Mouse (Mus musculus): ENCODE data around the gene Krtap5-3. TPM values are rescaled to one million over a fixed set of nuclear protein-coding genes. Genes with fewer than 3 reads are reported as not detected.
"Not testable (repeated sequence)": the region's sequence is repeated elsewhere in the genome, so short reads cannot be mapped to it uniquely, and the experiment has no call there.

Gene Krtap5-3
- not detected for total RNA-seq (2022)

GRCm38 (mm10) chr7:142201064-142201463 is at the start of gene Krtap5-3:
Gene Krtap5-3 (plus strand): TSS chr7:142201364.
- no peak for DNase-seq (ENCODE audit: low spot score)

- DNase-seq (ENCODE audit: low spot score), result no peak
These were observed 49.0 kb upstream of the Krtap5-3 start for GRCm38 (mm10) chr7:142152191-142152590.

- DNase-seq (ENCODE audit: low spot score), result no peak
These were observed 45.9 kb upstream of the Krtap5-3 start for GRCm38 (mm10) chr7:142155308-142155707.

- not testable (repeated sequence) for DNase-seq (ENCODE audit: low spot score)
These were observed 44.2 kb upstream of the Krtap5-3 start, which contains the start of gene Gm29735 for GRCm38 (mm10) chr7:142157013-142157412. Gene Gm29735 (minus strand): TSS chr7:142157113.

- DNase-seq (ENCODE audit: low spot score), result no peak
These were observed 41.8 kb upstream of the Krtap5-3 start for GRCm38 (mm10) chr7:142159366-142159765.

- DNase-seq (ENCODE audit: low spot score), result not testable (repeated sequence)
These were observed 35.5 kb upstream of the Krtap5-3 start, which contains the start of gene Gm4553 for GRCm38 (mm10) chr7:142165639-142166038. Gene Gm4553 (minus strand): TSS chr7:142165739.

- no peak for DNase-seq (ENCODE audit: low spot score)
These were observed 31.3 kb upstream of the Krtap5-3 start for GRCm38 (mm10) chr7:142169836-142170235.

GRCm38 (mm10) chr7:142175905-142176304 is 25.3 kb upstream of the Krtap5-3 start, which contains the start of gene Krtap5-2:
Gene Krtap5-2 (minus strand): TSS chr7:142176005.
- DNase-seq (ENCODE audit: low spot score), result not testable (repeated sequence)

GRCm38 (mm10) chr7:142178685-142179084 is 22.5 kb upstream of the Krtap5-3 start:
- no peak for DNase-seq (ENCODE audit: low spot score)

GRCm38 (mm10) chr7:142181021-142181420 is 20.1 kb upstream of the Krtap5-3 start:
- no peak for DNase-seq (ENCODE audit: low spot score)

GRCm38 (mm10) chr7:142188156-142188555 is 13.0 kb upstream of the Krtap5-3 start:
- no peak for DNase-seq (ENCODE audit: low spot score)

GRCm38 (mm10) chr7:142190289-142190688 is 10.9 kb upstream of the Krtap5-3 start, which contains the start of gene Gm10153:
Gene Gm10153 (minus strand): TSS chr7:142190389.
- no peak for DNase-seq (ENCODE audit: low spot score)

- no peak for DNase-seq (ENCODE audit: low spot score)
These were observed 2.4 kb upstream of the Krtap5-3 start for GRCm38 (mm10) chr7:142198748-142199147.

- no peak for DNase-seq (ENCODE audit: low spot score)
These were observed 4.3 kb downstream of the Krtap5-3 start for GRCm38 (mm10) chr7:142205488-142205887.

- DNase-seq (ENCODE audit: low spot score), result not testable (repeated sequence)
These were observed 5.7 kb downstream of the Krtap5-3 start for GRCm38 (mm10) chr7:142206891-142207290.

- no peak for DNase-seq (ENCODE audit: low spot score)
These were observed 10.4 kb downstream of the Krtap5-3 start, which contains the start of gene Gm7579 for GRCm38 (mm10) chr7:142211559-142211958. Gene Gm7579 (plus strand): TSS chr7:142211859.

GRCm38 (mm10) chr7:142212136-142212535 is 11.0 kb downstream of the Krtap5-3 start:
- DNase-seq (ENCODE audit: low spot score), result not testable (repeated sequence)

GRCm38 (mm10) chr7:142224518-142224917 is 23.4 kb downstream of the Krtap5-3 start:
- DNase-seq (ENCODE audit: low spot score), result no peak

- DNase-seq (ENCODE audit: low spot score), result peak; percentile 7
These were observed 28.7 kb downstream of the Krtap5-3 start, which contains the start of gene Krtap5-5 for GRCm38 (mm10) chr7:142229871-142230270. Gene Krtap5-5 (minus strand): TSS chr7:142229971.

GRCm38 (mm10) chr7:142231540-142231939 is 30.4 kb downstream of the Krtap5-3 start:
- DNase-seq (ENCODE audit: low spot score), result no peak

GRCm38 (mm10) chr7:142240978-142241377 is 39.8 kb downstream of the Krtap5-3 start, which contains the start of gene Gm40460:
Gene Gm40460 (minus strand): TSS chr7:142241078.
- DNase-seq (ENCODE audit: low spot score), result no peak

GRCm38 (mm10) chr7:142249824-142250223 is 48.7 kb downstream of the Krtap5-3 start:
- DNase-seq (ENCODE audit: low spot score), result peak; percentile 22
